Mouse (Mus musculus) MEL (cell line): ENCODE results near the gene Sv2a. TPM values are rescaled to one million over a fixed set of nuclear protein-coding genes. Genes with fewer than 3 reads are reported as not detected.

Source experiments
- DNase-seq: peaks from one replicate; pipeline ENCODE4 v3.0.0; 2011; ENCODE audit warnings: low read depth, low spot score
- H3K27ac ChIP-seq: 2 replicates; pipeline ENCODE4 v1.5.1; 2012; ENCODE audit warnings: low read depth, mild to moderate bottlenecking, control low read depth, low read length, moderate library complexity; ENCODE audit not compliant: control insufficient read depth
- H3K27me3 ChIP-seq, 2 experiments: fragments of 150-350 bp in 1 of 2; sonication (generic) in 1 of 2; 2 replicates each; pipeline ENCODE4 v1.6.1; 2012; ENCODE audit warnings: low read length in 2 of 2, mild to moderate bottlenecking in 2 of 2, improper control_type of control experiment in 1 of 2, moderate library complexity in 1 of 2; ENCODE audit not compliant: insufficient read depth in 2 of 2, control insufficient read depth in 1 of 2
- H3K36me3 ChIP-seq, 2 experiments: 2 replicates each; pipeline ENCODE4 v1.6.1; 2012 to 2014; ENCODE audit warnings: low read length in 2 of 2, improper control_type of control experiment in 1 of 2, inconsistent platforms in 1 of 2, mild to moderate bottlenecking in 1 of 2; ENCODE audit not compliant: insufficient read depth in 2 of 2, control insufficient read depth in 1 of 2
- H3K4me1 ChIP-seq, 2 experiments: fragments of 150-350 bp in 1 of 2; sonication (generic) in 1 of 2; 2 replicates each; pipeline ENCODE4 v1.6.1; 2012; ENCODE audit warnings: low read length in 2 of 2, improper control_type of control experiment in 1 of 2, mild to moderate bottlenecking in 1 of 2; ENCODE audit not compliant: insufficient read depth in 2 of 2, control insufficient read depth in 1 of 2
- H3K4me3 ChIP-seq, 2 experiments: fragments of 150-350 bp in 1 of 2; sonication (generic) in 1 of 2; 2 replicates each; pipeline ENCODE4 v1.5.1; 2012; ENCODE audit warnings: low read depth in 2 of 2, low read length in 2 of 2, mild to moderate bottlenecking in 2 of 2, moderate library complexity in 2 of 2, control low read depth in 1 of 2, improper control_type of control experiment in 1 of 2; ENCODE audit not compliant: control insufficient read depth in 1 of 2, insufficient read depth in 1 of 2
- H3K79me2 ChIP-seq: 2 replicates; pipeline ENCODE4 v1.6.1; 2012; ENCODE audit warnings: mild to moderate bottlenecking, low read length, moderate library complexity; ENCODE audit not compliant: control insufficient read depth, poor library complexity, insufficient read depth
- H3K9ac ChIP-seq: 2 replicates; pipeline ENCODE4 v1.6.1; 2012; ENCODE audit warnings: low read depth, mild to moderate bottlenecking, control low read depth, low read length, moderate library complexity; ENCODE audit not compliant: control insufficient read depth, poor library complexity, severe bottlenecking
- H3K9me3 ChIP-seq: fragments of 150-350 bp; sonication (generic); replicated peaks from 2 replicates; pipeline ENCODE4 v1.6.1; 2012; ENCODE audit warnings: mild to moderate bottlenecking, low read length, improper control_type of control experiment, moderate library complexity; ENCODE audit not compliant: insufficient read depth
- CHD2 ChIP-seq: IDR thresholded peaks from 2 replicates; pipeline ENCODE4 v1.6.1; 2011; ENCODE audit warnings: low read length, improper control_type of control experiment
- E2F4 ChIP-seq: IDR thresholded peaks from 2 replicates; pipeline ENCODE4 v1.6.1; 2011; ENCODE audit warnings: low read depth, low read length, improper control_type of control experiment, borderline replicate concordance
- GATA1 ChIP-seq: IDR thresholded peaks from 2 replicates; pipeline ENCODE4 v1.6.1; 2011; ENCODE audit warnings: low read depth, low read length, improper control_type of control experiment
- HCFC1 ChIP-seq: IDR thresholded peaks from 2 replicates; pipeline ENCODE4 v1.6.1; 2012; ENCODE audit warnings: low read depth, mild to moderate bottlenecking, inconsistent platforms, low read length, improper control_type of control experiment, moderate library complexity
- JUND ChIP-seq: IDR thresholded peaks from 2 replicates; pipeline ENCODE4 v1.6.1; 2011; ENCODE audit warnings: low read depth, mild to moderate bottlenecking, improper control_type of control experiment, low read length
- KAT2A ChIP-seq: conservative IDR thresholded peaks from 2 replicates; pipeline ENCODE4 v1.6.1; 2012; ENCODE audit warnings: low read depth, low read length, improper control_type of control experiment, inconsistent platforms
- MAFK ChIP-seq: IDR thresholded peaks from 2 replicates; pipeline ENCODE4 v1.6.1; 2011; ENCODE audit warnings: low read depth, mild to moderate bottlenecking, low read length, improper control_type of control experiment, borderline replicate concordance
- MAX ChIP-seq: IDR thresholded peaks from 2 replicates; pipeline ENCODE4 v1.6.1; 2011; ENCODE audit warnings: low read length, improper control_type of control experiment
- MAZ ChIP-seq: IDR thresholded peaks from 2 replicates; pipeline ENCODE4 v1.6.1; 2012; ENCODE audit warnings: low read depth, mild to moderate bottlenecking, inconsistent platforms, low read length, improper control_type of control experiment
- MEF2A ChIP-seq: IDR thresholded peaks from 2 replicates; pipeline ENCODE4 v1.6.1; 2014; ENCODE audit warnings: low read depth, mild to moderate bottlenecking, inconsistent platforms, low read length, improper control_type of control experiment; ENCODE audit not compliant: poor library complexity, insufficient replicate concordance, severe bottlenecking; ENCODE audit errors: extremely low read depth
- MYB ChIP-seq: IDR thresholded peaks from 2 replicates; pipeline ENCODE4 v1.6.1; 2011; ENCODE audit warnings: mild to moderate bottlenecking, low read depth, low read length, improper control_type of control experiment
- NELFE ChIP-seq: IDR thresholded peaks from 2 replicates; pipeline ENCODE4 v1.6.1; 2011; ENCODE audit warnings: low read depth, low read length, improper control_type of control experiment
- NRF1 ChIP-seq: IDR thresholded peaks from 2 replicates; pipeline ENCODE4 v1.6.1; 2014; ENCODE audit warnings: low read depth, mild to moderate bottlenecking, inconsistent platforms, low read length, improper control_type of control experiment, moderate library complexity; ENCODE audit not compliant: poor library complexity, insufficient read depth, severe bottlenecking
- POLR2AphosphoS5 ChIP-seq: IDR thresholded peaks from 2 replicates; pipeline ENCODE4 v1.6.1; 2012; ENCODE audit warnings: low read depth, borderline replicate concordance, mild to moderate bottlenecking, inconsistent platforms, low read length, moderate library complexity, mixed read lengths
- RCOR1 ChIP-seq: IDR thresholded peaks from 2 replicates; pipeline ENCODE4 v1.6.1; 2012; ENCODE audit warnings: low read depth, mild to moderate bottlenecking, inconsistent platforms, low read length, improper control_type of control experiment
- TBP ChIP-seq: IDR thresholded peaks from 2 replicates; pipeline ENCODE4 v1.8.0; 2011; ENCODE audit warnings: low read depth, low read length, improper control_type of control experiment
- TCF12 ChIP-seq: IDR thresholded peaks from 2 replicates; pipeline ENCODE4 v1.6.1; 2014; ENCODE audit warnings: low read depth, mild to moderate bottlenecking, inconsistent platforms, low read length, improper control_type of control experiment, moderate library complexity
- USF2 ChIP-seq, 2 experiments: IDR thresholded peaks; 2 replicates each; pipeline ENCODE4 v1.6.1; 2011 to 2012; ENCODE audit warnings: improper control_type of control experiment in 2 of 2, low read length in 2 of 2, borderline replicate concordance in 1 of 2, inconsistent platforms in 1 of 2, low read depth in 1 of 2, mild to moderate bottlenecking in 1 of 2; ENCODE audit not compliant: insufficient read depth in 1 of 2
- ZC3H11A ChIP-seq: IDR thresholded peaks from 2 replicates; pipeline ENCODE4 v1.6.1; 2012; ENCODE audit warnings: low read depth, mild to moderate bottlenecking, inconsistent platforms, low read length, improper control_type of control experiment
- ZMIZ1 ChIP-seq: IDR thresholded peaks from 2 replicates; pipeline ENCODE4 v1.6.1; 2012; ENCODE audit warnings: low read depth, mild to moderate bottlenecking, inconsistent platforms, low read length, improper control_type of control experiment, moderate library complexity
- ZNF384 ChIP-seq: IDR thresholded peaks from 2 replicates; pipeline ENCODE4 v1.6.1; 2012; ENCODE audit warnings: low read depth, mild to moderate bottlenecking, inconsistent platforms, low read length, improper control_type of control experiment
- polyA plus RNA-seq, 2 experiments: library from polyadenylated mRNA; stranded (reverse) in 1 of 2; unstranded in 1 of 2; fragments of >175 nt in 1 of 2; fragments of >200 nt in 1 of 2; gene quantifications; 2 replicates each; pipeline versions ENCODE4 v1.2.1 to v1.2.4; 2012; ENCODE audit warnings: low replicate concordance in 2 of 2, low read depth in 1 of 2; ENCODE audit not compliant: insufficient read length in 2 of 2, insufficient read depth in 1 of 2, missing spikeins in 1 of 2
- total RNA-seq: library from RNA; depleted of rRNA; stranded (reverse); fragments of 300-350 nt; gene quantifications from 2 replicates; pipeline ENCODE4 v1.2.3, GENCODE M21; 2012

Gene Sv2a
- total and polyA plus RNA-seq, 3 experiments, result 0.77 to 3.3 TPM; not detected in 1

GRCm38 (mm10) chr3:96133327-96133905 is 47.5 kb upstream of the Sv2a start:
- TF ChIP-seq ZMIZ1 (no peak), MYB (no peak), JUND (no peak), MAZ (no peak)
- Histone ChIP-seq H3K4me1 (peaks cover 5 to 8% of the 10 kb centered on the region in 2 experiments; a peak in 2 of 4 replicates), H3K36me3 (peaks cover 10 to 19% of the 10 kb centered on the region in 2 experiments)

GRCm38 (mm10) chr3:96135011-96135410 is 45.9 kb upstream of the Sv2a start:
- Histone ChIP-seq H3K27me3 (no peaks in the 10 kb centered on the region), H3K9ac (no peak overlapping the region), H3K9me3 (no peaks in the 10 kb centered on the region), H3K79me2 (no peaks in the 10 kb centered on the region), H3K27ac (no peak overlapping the region), H3K4me3 (no peak overlapping the region), H3K36me3 (peaks cover 2 to 27% of the 10 kb centered on the region in 2 experiments; a peak in 3 of 4 replicates), H3K4me1 (no peaks in the 10 kb centered on the region; a peak in 1 of 4 replicates)
- TF ChIP-seq USF2 (IDR thresholded peaks at IDR 0.05; ENCODE audit: borderline replicate concordance in 1 of 2, insufficient read depth in 1 of 2, low read depth in 1 of 2, low read length in 2 of 2) (no peak), MAX (no peak), POLR2AphosphoS5 (no peak), KAT2A (no peak), MYB (no peak), RCOR1 (no peak), GATA1 (no peak), E2F4 (no peak), ZC3H11A (no peak), NRF1 (no peak), NELFE (no peak), MAZ (no peak), CHD2 (no peak), MEF2A (no peak), TBP (no peak), MAFK (no peak), HCFC1 (no peak), ZNF384 (no peak), TCF12 (no peak)
- no peak for DNase-seq

More at GRCm38 (mm10) chr3:96133327-96133905, 47.5 kb upstream of the Sv2a start:
- Histone ChIP-seq H3K27ac (no peak overlapping the region), H3K9me3 (no peaks in the 10 kb centered on the region), H3K27me3 (no peaks in the 10 kb centered on the region), H3K9ac (no peak overlapping the region), H3K4me3 (no peak overlapping the region), H3K79me2 (no peaks in the 10 kb centered on the region)
- DNase-seq, result no peak
